Mouse (Mus musculus) lung, embryonic 16.5 days (tissue): ENCODE measurements at regions not wholly inside any gene's neighbourhood (a gene's known extent, or its start where the extent isn't known, plus 50 kb on each side); places are given as distances from the start of the nearest gene placed in this dataset.

Experiments used
- ATAC-seq: fragments of 200-750 bp; cut with Nextera tagmentation; 2 replicates; pipeline ENCODE4 v1.8.0; 2017; ENCODE audit warnings: low read depth, mild to moderate bottlenecking, moderate library complexity
- H3K27ac ChIP-seq: fragments of 300-500 bp; sonication (generic); 2 replicates; pipeline ENCODE4 v1.5.1; 2014; ENCODE audit warnings: mild to moderate bottlenecking, control low read depth, low read length
- H3K27me3 ChIP-seq: fragments of 300-500 bp; sonication (generic); 2 replicates; pipeline ENCODE4 v1.6.1; 2014; ENCODE audit warnings: low read depth, low read length, mixed read lengths; ENCODE audit not compliant: control insufficient read depth, insufficient read depth
- H3K36me3 ChIP-seq: fragments of 300-500 bp; sonication (generic); 2 replicates; pipeline ENCODE4 v1.6.1; 2014; ENCODE audit warnings: low read length; ENCODE audit not compliant: control insufficient read depth, insufficient read depth
- H3K4me1 ChIP-seq: fragments of 300-500 bp; sonication (generic); replicated peaks from 2 replicates; pipeline ENCODE4 v1.6.1; 2014; ENCODE audit warnings: low read length, mixed read lengths; ENCODE audit not compliant: control insufficient read depth, insufficient read depth
- H3K4me2 ChIP-seq: fragments of 300-500 bp; sonication (generic); 2 replicates; pipeline ENCODE4 v1.6.1; 2014; ENCODE audit warnings: low read depth, low read length, control low read depth
- H3K4me3 ChIP-seq: fragments of 300-500 bp; sonication (generic); 2 replicates; pipeline ENCODE4 v1.5.1; 2014; ENCODE audit warnings: mild to moderate bottlenecking, low read length, control low read depth
- H3K9ac ChIP-seq: fragments of 300-500 bp; sonication (generic); 2 replicates; pipeline ENCODE4 v1.6.1; 2014; ENCODE audit warnings: low read length, control low read depth
- H3K9me3 ChIP-seq: fragments of 300-500 bp; sonication (generic); 2 replicates; pipeline ENCODE4 v1.6.1; 2016; ENCODE audit warnings: low read length; ENCODE audit not compliant: control insufficient read depth
- WGBS: fragments of 180-500 bp; shearing (Covaris S2); extraction: QIAGEN DNeasy Blood & Tissue Kit; methylation state at CpG from one replicate; pipeline ENCODE4 v1.1.7; 2014; 5-methylcytosine and 5-hydroxymethylcytosine counted together

DNA sequence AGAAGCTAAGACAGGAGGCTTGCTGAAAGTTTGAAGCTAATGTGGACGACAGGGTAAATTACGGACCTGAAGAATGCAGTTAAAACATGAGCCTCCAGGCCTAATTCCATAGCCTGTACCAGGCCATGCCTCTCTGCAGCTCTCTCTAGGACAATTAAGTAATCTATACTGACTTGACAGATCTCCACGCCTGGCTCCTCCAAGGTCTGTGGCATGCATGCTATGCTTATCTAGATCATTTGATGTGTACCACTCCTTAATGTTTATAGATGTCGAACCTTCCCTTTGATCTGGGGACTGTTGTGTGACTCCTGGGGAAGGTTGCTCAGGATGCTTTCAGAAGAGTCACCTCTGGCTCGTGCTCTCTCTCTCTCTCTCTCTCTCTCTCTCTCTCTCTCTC lies 62.2 kb upstream of the Cd55 start:
- Histone ChIP-seq H3K4me3 (no peak overlapping the region), H3K27me3 (no peaks in the 10 kb centered on the region), H3K4me1 (no peaks in the 10 kb centered on the region), H3K4me2 (no peak overlapping the region), H3K27ac (no peak overlapping the region), H3K9ac (no peak overlapping the region), H3K9me3 (no peaks in the 10 kb centered on the region), H3K36me3 (no peaks in the 10 kb centered on the region)
- no peak for ATAC-seq
- 17% methylated on average over 5 of the region's 5 CpGs for WGBS

- Histone ChIP-seq H3K4me3 (no peak overlapping the region), H3K9ac (no peak overlapping the region), H3K4me1 (peaks cover 7% of the 10 kb centered on the region; the same call in 1 of the 2 replicates), H3K27ac (no peak overlapping the region), H3K27me3 (no peaks in the 10 kb centered on the region), H3K36me3 (no peaks in the 10 kb centered on the region), H3K4me2 (no peak overlapping the region), H3K9me3 (no peaks in the 10 kb centered on the region)
- no peak for ATAC-seq
- 60% methylated on average over 5 of the region's 5 CpGs for WGBS
These were observed 55.3 kb upstream of the Cd55 start for GRCm38 (mm10) chr1:130517868-130518267.

DNA sequence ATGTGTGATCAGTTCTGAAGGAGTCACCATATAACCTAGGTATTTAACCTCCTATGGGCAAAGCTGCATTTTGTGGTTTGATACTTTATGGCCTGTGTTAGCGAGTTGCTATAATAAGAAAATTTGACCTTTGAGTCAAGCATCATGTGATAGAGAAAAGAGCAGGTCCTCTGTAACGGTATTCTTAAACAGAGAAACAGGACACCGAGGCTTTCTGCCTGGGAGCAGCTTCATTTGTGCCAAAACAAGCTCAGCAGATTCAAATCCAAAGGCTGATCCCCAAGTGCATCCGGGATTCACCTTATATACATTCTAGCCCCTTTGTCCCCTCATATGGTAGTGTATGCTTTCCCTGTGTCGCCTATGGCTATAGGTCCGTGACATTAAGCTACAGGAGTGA lies 54.1 kb upstream of the Cd55 start:
- H3K36me3 ChIP-seq, result no peaks in the 10 kb centered on the region
- 72% methylated on average over 6 of the region's 6 CpGs for WGBS
- no peak for ATAC-seq

DNA sequence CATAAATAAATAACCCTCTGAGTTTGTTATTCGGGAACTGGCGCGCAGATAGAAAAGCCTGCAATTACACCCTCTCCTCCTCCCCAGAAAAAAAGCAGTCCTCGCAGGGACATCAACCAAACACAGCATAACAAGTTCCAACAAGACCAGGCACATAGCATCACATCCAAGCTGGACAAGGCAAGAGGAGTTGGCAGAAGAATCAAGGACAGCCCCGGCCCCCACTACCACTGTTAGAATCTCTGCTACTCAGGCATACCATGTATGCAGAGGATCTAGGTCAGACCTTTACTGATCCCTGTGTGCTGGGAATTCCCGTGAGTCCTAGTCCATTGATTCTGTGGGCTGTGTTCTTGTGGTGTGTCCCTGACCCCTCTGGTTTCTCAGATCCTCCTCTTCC lies 52.8 kb upstream of the Cd55 start:
- no peak overlapping the region for H3K9ac ChIP-seq
- no peaks in the 10 kb centered on the region for H3K27me3 ChIP-seq
- no peaks in the 10 kb centered on the region for H3K36me3 ChIP-seq
- H3K9me3 ChIP-seq, result no peaks in the 10 kb centered on the region
- H3K4me1 ChIP-seq, result peaks cover 18% of the 10 kb centered on the region
- ATAC-seq, result peak; percentile 29; the same call in 1 of the 2 replicates
- no peak overlapping the region for H3K27ac ChIP-seq
- no peak overlapping the region for H3K4me2 ChIP-seq
- WGBS, result 69% methylated on average over 6 of the region's 6 CpGs
- no peak overlapping the region for H3K4me3 ChIP-seq

More for the DNA sequence above, 54.1 kb upstream of the Cd55 start:
- no peaks in the 10 kb centered on the region for H3K27me3 ChIP-seq
- no peak overlapping the region for H3K4me2 ChIP-seq
- no peaks in the 10 kb centered on the region for H3K9me3 ChIP-seq
- H3K4me3 ChIP-seq, result no peak overlapping the region
- H3K27ac ChIP-seq, result no peak overlapping the region
- peaks cover 15% of the 10 kb centered on the region for H3K4me1 ChIP-seq
- no peak overlapping the region for H3K9ac ChIP-seq

- H3K4me2 ChIP-seq, result no peak overlapping the region
- no peaks in the 10 kb centered on the region for H3K36me3 ChIP-seq
- no peak overlapping the region for H3K9ac ChIP-seq
- no peaks in the 10 kb centered on the region for H3K9me3 ChIP-seq
- no peak overlapping the region for H3K27ac ChIP-seq
- 52% methylated on average over 1 of the region's 1 CpGs for WGBS
- ATAC-seq, result no peak
- no peak overlapping the region for H3K4me3 ChIP-seq
- no peaks in the 10 kb centered on the region for H3K27me3 ChIP-seq
- peaks cover 22% of the 10 kb centered on the region for H3K4me1 ChIP-seq
These were observed 50.9 kb upstream of the Cd55 start for GRCm38 (mm10) chr1:130513482-130513881.

DNA sequence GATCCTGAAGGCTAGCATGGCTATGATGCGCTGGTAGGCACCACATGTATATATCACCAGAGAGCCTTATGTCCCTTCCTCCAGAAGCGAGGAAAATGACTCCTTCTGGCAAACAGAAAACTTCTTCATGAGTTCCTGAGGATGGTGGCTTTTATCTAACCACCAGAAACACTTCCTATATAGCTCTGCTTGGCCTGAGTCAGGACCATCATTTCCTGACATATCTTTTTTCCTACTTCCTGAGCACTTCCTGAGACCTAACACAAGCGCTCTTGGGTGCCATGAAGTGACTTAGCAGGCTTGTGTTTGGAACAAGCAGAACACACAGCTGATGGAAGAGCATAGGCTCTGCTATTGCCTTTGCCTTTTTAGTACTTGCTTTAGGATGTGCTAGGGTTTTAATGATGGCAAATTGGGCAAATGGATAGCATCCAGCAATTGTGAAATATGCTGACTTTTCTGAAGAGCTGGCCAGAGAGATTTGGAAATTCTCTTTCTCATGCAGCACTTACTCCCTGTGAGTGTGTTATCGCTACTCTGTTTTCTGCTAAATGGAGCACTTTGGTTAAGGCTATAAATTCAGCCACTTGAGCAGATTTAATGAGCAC lies 50.4 kb upstream of the Cd55 start:
- H3K4me2 ChIP-seq, result no peak overlapping the region
- ATAC-seq, result peak; percentile 34
- peak overlapping the region; percentile 63 for H3K27ac ChIP-seq
- peaks cover 22% of the 10 kb centered on the region for H3K4me1 ChIP-seq
- 73% methylated on average over 4 of the region's 4 CpGs for WGBS
- no peaks in the 10 kb centered on the region for H3K9me3 ChIP-seq
- no peak overlapping the region for H3K9ac ChIP-seq
- H3K4me3 ChIP-seq, result no peak overlapping the region
- no peaks in the 10 kb centered on the region for H3K27me3 ChIP-seq
- no peaks in the 10 kb centered on the region for H3K36me3 ChIP-seq
